Mouse (Mus musculus) kidney, adult 2 months (tissue): ENCODE results near the gene Ndufb2. TPM values are rescaled to one million over a fixed set of nuclear protein-coding genes. Genes with fewer than 3 reads are reported as not detected.

ENCODE experiments used
- DNase-seq: peaks from one replicate; pipeline ENCODE4 v3.0.0; 2021
- H3K27ac ChIP-seq: fragments of 200-500 bp; 2 replicates; pipeline ENCODE4 v1.5.1; 2012; ENCODE audit warnings: low read depth, low read length, control low read depth, inconsistent platforms; ENCODE audit not compliant: insufficient read depth
- H3K27me3 ChIP-seq: fragments of 200-500 bp; replicated peaks from 2 replicates; pipeline ENCODE4 v1.6.1; 2012; ENCODE audit warnings: mild to moderate bottlenecking, moderate library complexity, low read length, inconsistent platforms; ENCODE audit not compliant: control insufficient read depth, insufficient read depth
- H3K36me3 ChIP-seq: fragments of 200-500 bp; 2 replicates; pipeline ENCODE4 v1.6.1; 2012; ENCODE audit warnings: mild to moderate bottlenecking, moderate library complexity, low read length, inconsistent platforms; ENCODE audit not compliant: control insufficient read depth, insufficient read depth
- H3K4me1 ChIP-seq: fragments of 200-500 bp; 2 replicates; pipeline ENCODE4 v1.6.1; 2011; ENCODE audit warnings: low read length; ENCODE audit not compliant: control insufficient read depth, insufficient read depth
- H3K4me3 ChIP-seq: fragments of 200-500 bp; 2 replicates; pipeline ENCODE4 v1.5.1; 2011; ENCODE audit warnings: mild to moderate bottlenecking, low read depth, low read length, control low read depth; ENCODE audit not compliant: insufficient read depth
- CTCF ChIP-seq: fragments of 200-500 bp; conservative IDR thresholded peaks from 2 replicates; pipeline ENCODE4 v1.5.1; 2011; ENCODE audit warnings: low read depth, mild to moderate bottlenecking, control low read depth, low read length, moderate library complexity, mixed read lengths; ENCODE audit not compliant: insufficient read depth, insufficient read length
- POLR2A ChIP-seq: fragments of 200-500 bp; IDR thresholded peaks from one replicate; pipeline ENCODE4 v1.6.1; 2011; ENCODE audit warnings: low read depth, low read length, control low read depth
- WGBS: fragments of 180-500 bp; shearing (Covaris S2); methylation state at CpG from one replicate; pipeline ENCODE4 v1.1.7; 2018; 5-methylcytosine and 5-hydroxymethylcytosine counted together
- polyA plus RNA-seq: library from polyadenylated mRNA; depleted of rRNA; stranded (reverse); fragments of >200 nt; gene quantifications from 2 replicates; pipeline ENCODE4 v1.2.3, GENCODE M21; 2012; rRNA removed

Ndufb2 gene
- polyA plus RNA-seq, 1 experiment: 513 TPM

DNA sequence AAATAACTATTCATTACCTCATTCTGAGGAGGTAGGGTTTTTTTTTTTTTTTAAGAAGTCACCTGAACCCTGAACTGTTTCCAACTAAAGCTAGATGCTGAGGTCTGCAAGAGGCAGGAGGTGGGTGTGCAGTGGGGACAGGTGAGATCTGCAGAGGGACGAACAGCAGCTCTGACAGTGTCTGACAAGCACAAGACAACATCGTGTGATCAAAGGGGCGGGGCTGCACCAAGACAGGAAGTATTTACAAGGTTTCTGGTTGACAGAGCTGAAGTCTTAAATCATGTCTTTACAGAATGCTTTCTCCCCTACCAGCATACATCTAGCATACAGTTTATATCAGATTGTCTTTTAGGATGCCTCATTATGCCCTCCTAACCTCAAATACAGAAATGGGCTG lies 14.5 kb downstream of the Ndufb2 start:
- H3K27me3 ChIP-seq: no peaks in the 10 kb centered on the region
- WGBS: 39% methylated on average over 3 of the region's 3 CpGs
- H3K4me3 ChIP-seq: no peak overlapping the region
- no peak overlapping the region for H3K27ac ChIP-seq
- peaks cover 3% of the 10 kb centered on the region for H3K36me3 ChIP-seq
- DNase-seq: peak; percentile 17
- H3K4me1 ChIP-seq: no peaks in the 10 kb centered on the region
- no peak for TF ChIP-seq CTCF
- no peak for TF ChIP-seq POLR2A

DNA sequence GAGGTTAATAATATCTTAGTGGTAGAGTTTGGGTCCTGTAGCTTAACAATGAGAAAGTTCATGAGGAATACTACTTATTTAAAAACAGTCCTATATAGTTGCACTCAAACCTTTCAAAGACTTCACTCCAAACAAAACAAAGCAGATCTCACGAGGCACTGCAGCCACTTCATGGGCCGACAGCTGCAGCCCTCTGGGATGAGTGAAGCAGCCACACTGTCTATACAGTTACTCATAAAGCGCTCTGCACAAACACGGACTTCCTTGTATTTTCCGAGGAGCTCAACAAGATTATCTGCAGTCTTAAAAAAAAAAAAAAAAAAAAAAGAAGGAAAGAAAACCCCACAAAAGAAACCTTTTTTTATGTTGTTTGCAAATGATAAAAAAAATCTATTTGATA lies 15.0 kb downstream of the Ndufb2 start:
- TF ChIP-seq CTCF (no peak), POLR2A (no peak)
- no peaks in the 10 kb centered on the region for H3K27me3 ChIP-seq
- DNase-seq: no peak
- WGBS: 72% methylated on average over 5 of the region's 5 CpGs
- no peak overlapping the region for H3K27ac ChIP-seq
- peaks cover 2% of the 10 kb centered on the region for H3K36me3 ChIP-seq
- no peaks in the 10 kb centered on the region for H3K4me1 ChIP-seq
- no peak overlapping the region for H3K4me3 ChIP-seq

DNA sequence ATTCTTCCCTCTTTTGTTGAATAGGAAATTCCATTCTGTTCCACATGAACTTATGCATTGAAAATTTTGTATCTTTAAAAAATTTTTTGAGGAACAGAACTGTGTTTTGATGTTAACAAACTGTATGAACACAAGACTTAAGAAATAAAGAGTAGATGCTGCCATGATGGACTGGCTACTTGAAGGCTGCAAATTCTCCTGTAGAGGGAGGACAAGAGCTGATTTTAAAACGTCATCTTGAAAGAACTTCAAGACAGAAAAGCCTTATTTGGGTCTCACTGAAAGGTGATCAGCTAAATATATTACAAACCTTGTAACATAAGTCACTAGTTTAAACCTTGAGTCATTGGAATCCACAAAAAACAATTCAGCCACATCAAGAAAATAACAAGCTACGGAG lies 17.8 kb downstream of the Ndufb2 start:
- Histone ChIP-seq H3K36me3 (peaks cover 2% of the 10 kb centered on the region), H3K4me3 (no peak overlapping the region), H3K4me1 (no peaks in the 10 kb centered on the region), H3K27ac (no peak overlapping the region), H3K27me3 (no peaks in the 10 kb centered on the region)
- 70% methylated on average over 2 of the region's 2 CpGs for WGBS
- TF ChIP-seq CTCF: no peak
- TF ChIP-seq POLR2A: no peak
- no peak for DNase-seq

DNA sequence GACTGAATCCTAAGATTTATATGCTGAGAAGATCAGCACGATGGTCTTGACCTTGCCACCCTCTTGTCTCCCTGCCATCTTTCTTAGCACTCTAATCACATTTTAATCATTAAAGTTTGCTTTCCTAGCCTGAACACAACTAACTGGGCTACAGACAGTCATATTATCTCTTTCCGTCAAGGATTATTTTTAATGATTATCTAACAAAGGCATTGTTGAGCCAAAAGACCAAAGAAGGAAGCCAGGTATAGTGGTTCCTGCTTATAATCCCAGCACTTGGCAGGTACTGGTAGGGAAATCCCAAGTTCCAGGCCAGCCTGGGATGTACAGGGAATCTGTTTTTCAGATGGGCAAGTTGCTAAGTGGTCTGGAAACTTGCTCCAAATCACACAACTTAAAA lies 18.9 kb downstream of the Ndufb2 start:
- no peak overlapping the region for H3K4me3 ChIP-seq
- no peak overlapping the region for H3K27ac ChIP-seq
- 53% methylated on average over 2 of the region's 2 CpGs for WGBS

More for the DNA sequence above, 18.9 kb downstream of the Ndufb2 start:
- peak; percentile 57 for DNase-seq
- Histone ChIP-seq H3K36me3 (peaks cover 5% of the 10 kb centered on the region), H3K4me1 (no peaks in the 10 kb centered on the region), H3K27me3 (no peaks in the 10 kb centered on the region)
- TF ChIP-seq POLR2A (no peak), CTCF (no peak)

Other genes starting within 250 kb of the Ndufb2 start
- gene Slc37a3, start 214.9 kb upstream of the Ndufb2 start, polyA plus RNA-seq: 25.9 and 28.7 TPM in 2 replicates
- gene Rab19, start 211.4 kb upstream of the Ndufb2 start, polyA plus RNA-seq: 2.1 and 2.7 TPM in 2 replicates
- 31.0 and 34.5 TPM in 2 replicates for gene Mkrn1, start 172.1 kb upstream of the Ndufb2 start, polyA plus RNA-seq
- gene Dennd2a, start 34.7 kb upstream of the Ndufb2 start, polyA plus RNA-seq: 6.3 and 6.6 TPM in 2 replicates
- gene Adck2, start 18.7 kb upstream of the Ndufb2 start, polyA plus RNA-seq: 11.0 and 15.3 TPM in 2 replicates
- gene Gm42420, start 6.8 kb upstream of the Ndufb2 start, polyA plus RNA-seq: 1.4 and 1.8 TPM in 2 replicates
- 9.2 and 12.0 TPM in 2 replicates for gene Braf, start 132.9 kb downstream of the Ndufb2 start, polyA plus RNA-seq
- gene Mrps33, start 218.4 kb downstream of the Ndufb2 start, polyA plus RNA-seq: 88.9 and 111 TPM in 2 replicates